Mouse (Mus musculus): ENCODE measurements at regions not wholly inside any gene's neighbourhood (a gene's known extent, or its start where the extent isn't known, plus 50 kb on each side); places are given as distances from the start of the nearest gene placed in this dataset.

GRCm38 (mm10) chr1:23689398-23689797 lies 72.2 kb upstream of the B3gat2 start:
- H3K4me2 ChIP-seq (ENCODE audit: low read length) = no peak overlapping the region
- no peak overlapping the region for H3K4me3 ChIP-seq (ENCODE audit: low read depth, low read length)
- H3K27ac ChIP-seq (ENCODE audit: low read depth, low read length) = no peak overlapping the region
- H3K9ac ChIP-seq (ENCODE audit: low read length) = no peak overlapping the region
- no peaks in the 10 kb centered on the region for H3K4me1 ChIP-seq (ENCODE audit: control insufficient read depth, insufficient read depth, low read length)
- no peaks in the 10 kb centered on the region for H3K36me3 ChIP-seq (ENCODE audit: control insufficient read depth, insufficient read depth, low read length)
- no peaks in the 10 kb centered on the region for H3K9me3 ChIP-seq (replicated peaks; ENCODE audit: control insufficient read depth, low read length)
- ATAC-seq (no peak), DNase-seq (ENCODE audit: low spot score) (peak; percentile 24)
- 62% methylated on average over 7 of the region's 7 CpGs for WGBS
- H3K27me3 ChIP-seq (replicated peaks; ENCODE audit: control insufficient read depth, insufficient read depth, low read length) = no peaks in the 10 kb centered on the region

- ATAC-seq = peak; percentile 84
- H3K27ac ChIP-seq (ENCODE audit: low read depth, low read length) = no peak overlapping the region
- no peaks in the 10 kb centered on the region for H3K36me3 ChIP-seq (ENCODE audit: control insufficient read depth, insufficient read depth, low read length)
- H3K9me3 ChIP-seq (replicated peaks; ENCODE audit: control insufficient read depth, low read length) = no peaks in the 10 kb centered on the region
- H3K4me2 ChIP-seq (ENCODE audit: low read length) = no peak overlapping the region
- DNase-seq (ENCODE audit: low spot score) = peak; percentile 82
- no peak overlapping the region for H3K4me3 ChIP-seq (ENCODE audit: low read depth, low read length)
- H3K27me3 ChIP-seq (replicated peaks; ENCODE audit: control insufficient read depth, insufficient read depth, low read length) = no peaks in the 10 kb centered on the region
- WGBS = 19% methylated on average over 6 of the region's 6 CpGs
- H3K9ac ChIP-seq (ENCODE audit: low read length) = no peak overlapping the region
- H3K4me1 ChIP-seq (ENCODE audit: control insufficient read depth, insufficient read depth, low read length) = peaks cover 3% of the 10 kb centered on the region; the same call in 1 of the 2 replicates
Measured at GRCm38 (mm10) chr1:23705489-23705888, 56.1 kb upstream of the B3gat2 start.

GRCm38 (mm10) chr1:23706450-23706849 lies 55.1 kb upstream of the B3gat2 start:
- H3K4me1 ChIP-seq (ENCODE audit: control insufficient read depth, insufficient read depth, low read length) = peaks cover 3% of the 10 kb centered on the region; the same call in 1 of the 2 replicates
- no peak for ATAC-seq

More at GRCm38 (mm10) chr1:23706450-23706849, 55.1 kb upstream of the B3gat2 start:
- Histone ChIP-seq H3K9ac (ENCODE audit: low read length) (0 out of 2 replicates have a peak overlapping the region, but pooled peaks have one; percentile 10), H3K27ac (ENCODE audit: low read depth, low read length) (no peak overlapping the region), H3K36me3 (ENCODE audit: control insufficient read depth, insufficient read depth, low read length) (no peaks in the 10 kb centered on the region), H3K4me2 (ENCODE audit: low read length) (no peak overlapping the region), H3K27me3 (replicated peaks; ENCODE audit: control insufficient read depth, insufficient read depth, low read length) (no peaks in the 10 kb centered on the region), H3K4me3 (ENCODE audit: low read depth, low read length) (no peak overlapping the region), H3K9me3 (replicated peaks; ENCODE audit: control insufficient read depth, low read length) (no peaks in the 10 kb centered on the region)
- WGBS = 31% methylated on average over 4 of the region's 4 CpGs
- no peak for DNase-seq (ENCODE audit: low spot score)

Measured in forebrain, embryonic 14.5 days (tissue).